In the genomic region with DNA sequence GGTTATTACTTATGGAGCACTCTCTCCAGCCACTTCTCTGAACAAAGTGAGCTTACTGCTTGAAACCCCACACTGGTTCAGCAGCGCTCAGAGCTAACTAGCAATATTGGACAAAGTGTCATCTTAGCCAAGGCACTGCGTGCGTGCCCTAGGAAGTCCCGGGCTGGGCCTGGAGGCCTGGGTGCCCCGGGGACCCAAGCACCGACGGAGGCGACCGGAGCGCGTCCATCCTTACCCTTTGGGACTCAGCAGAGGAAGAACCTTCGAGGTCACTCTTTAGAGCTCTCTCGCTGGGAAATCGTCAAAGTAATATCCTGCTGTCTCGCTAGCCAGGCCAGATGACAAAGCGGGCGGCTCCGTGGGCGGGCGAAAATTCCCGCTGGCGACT, we compare ENCODE assay signal across 8 mouse cellular contexts. TPM values are rescaled to one million over a fixed set of nuclear protein-coding genes. Genes with fewer than 3 reads are reported as not detected.
A peak's percentile ranks its signal among the peaks of the same experiment; 100 is the strongest.
DNase-seq lines count a peak whose midpoint lies in the region; ATAC-seq and TF ChIP-seq lines count a peak whose summit lies in the region.

No protein-coding gene starts in this region.

- WGBS in liver, adult 2 months = 1% methylated on average over 22 of the region's 22 CpGs
- under 1% methylated on average over 22 of the region's 22 CpGs for WGBS in bone marrow, adult 2 months
- 1% methylated on average over 22 of the region's 22 CpGs for WGBS in forebrain, embryonic 16.5 days
- under 1% methylated on average over 22 of the region's 22 CpGs for WGBS in liver, embryonic 16.5 days (ENCODE audit: insufficient replicate concordance)

- peak; percentile 41 for DNase-seq in liver, adult 2 months (ENCODE audit: extremely low read depth, low read depth, low spot score)
- no peak for DNase-seq in liver
- no peak for DNase-seq in right cerebral cortex, adult 18-20 months
- DNase-seq in right cerebral cortex, postnatal 25 days = no peak
- no peak for DNase-seq in gastrocnemius, postnatal 25 days

- TF ChIP-seq CTCF in liver, adult 2 months (IDR thresholded peaks at IDR 0.05; ENCODE audit: low read depth, low read length) = no peak
- TF ChIP-seq CTCF in bone marrow, adult 2 months (IDR thresholded peaks at IDR 0.05; ENCODE audit: control insufficient read depth, insufficient read depth, low read length) = no peak

- H3K27me3 ChIP-seq in liver, adult 2 months (ENCODE audit: control insufficient read depth, insufficient read depth, low read length) = no peaks in the 10 kb centered on the region
- H3K27me3 ChIP-seq in forebrain, embryonic 16.5 days (replicated peaks; ENCODE audit: control insufficient read depth, insufficient read depth, low read length) = no peaks in the 10 kb centered on the region
- no peaks in the 10 kb centered on the region for H3K27me3 ChIP-seq in liver, embryonic 16.5 days (ENCODE audit: control insufficient read depth, insufficient read depth, low read depth, low read length)

- H3K4me3 ChIP-seq in liver, adult 2 months (ENCODE audit: insufficient read depth, low read depth, low read length) = peak overlapping the region; percentile 95
- peak overlapping the region; percentile 80 for H3K4me3 ChIP-seq in bone marrow, adult 2 months (replicated peaks; ENCODE audit: control insufficient read depth, low read depth, low read length)
- H3K4me3 ChIP-seq in forebrain, embryonic 16.5 days (replicated peaks; ENCODE audit: low read length) = peak overlapping the region; percentile 65
- H3K4me3 ChIP-seq in liver, embryonic 16.5 days (ENCODE audit: low read depth, low read length) = peak overlapping the region; percentile 77

- peak overlapping the region; percentile 97 for H3K9ac ChIP-seq in liver, adult 2 months (ENCODE audit: low read depth, low read length)
- peak overlapping the region; percentile 71 for H3K9ac ChIP-seq in forebrain, embryonic 16.5 days (replicated peaks; ENCODE audit: low read depth, low read length)
- H3K9ac ChIP-seq in liver, embryonic 16.5 days (ENCODE audit: low read depth, low read length) = peak overlapping the region; percentile 82

- no peak for TF ChIP-seq POLR2A in liver, adult 2 months (IDR thresholded peaks at IDR 0.05; ENCODE audit: extremely low read depth, insufficient read depth, low read length)
- TF ChIP-seq POLR2A in bone marrow, adult 2 months (IDR thresholded peaks at IDR 0.05; ENCODE audit: borderline replicate concordance, control insufficient read depth, low read depth, low read length) = no peak

- H3K4me2 ChIP-seq in forebrain, embryonic 16.5 days (ENCODE audit: low read length) = peak overlapping the region; percentile 57
- H3K4me2 ChIP-seq in liver, embryonic 16.5 days (ENCODE audit: low read depth, low read length) = peak overlapping the region; percentile 84

- peak overlapping the region; percentile 98 for H3K27ac ChIP-seq in liver, adult 2 months (replicated peaks; ENCODE audit: insufficient read depth, low read depth, low read length)
- peak overlapping the region; percentile 44 for H3K27ac ChIP-seq in bone marrow, adult 2 months (ENCODE audit: control insufficient read depth, insufficient read depth, low read depth, low read length, poor library complexity)
- peak overlapping the region; percentile 84 for H3K27ac ChIP-seq in forebrain, embryonic 16.5 days (ENCODE audit: low read length)
- peak overlapping the region; percentile 81 for H3K27ac ChIP-seq in liver, embryonic 16.5 days (ENCODE audit: low read length)

- peaks cover 5% of the 10 kb centered on the region; the same call in 1 of the 2 replicates for H3K79me2 ChIP-seq in liver, adult 2 months (ENCODE audit: control insufficient read depth, insufficient read depth, low read length)

- peaks cover 3% of the 10 kb centered on the region; the same call in 1 of the 2 replicates for H3K9me3 ChIP-seq in forebrain, embryonic 16.5 days (ENCODE audit: control insufficient read depth, low read length)
- H3K9me3 ChIP-seq in liver, embryonic 16.5 days (replicated peaks; ENCODE audit: control insufficient read depth, low read length) = no peaks in the 10 kb centered on the region

- peaks cover 30% of the 10 kb centered on the region for H3K36me3 ChIP-seq in liver, adult 2 months (ENCODE audit: control insufficient read depth, insufficient read depth, low read length)
- peaks cover 4% of the 10 kb centered on the region; the same call in 1 of the 2 replicates for H3K36me3 ChIP-seq in forebrain, embryonic 16.5 days (ENCODE audit: control insufficient read depth, insufficient read depth)
- H3K36me3 ChIP-seq in liver, embryonic 16.5 days (ENCODE audit: control insufficient read depth, insufficient read depth) = 0 out of 2 replicates have a peak, but pooled peaks cover 4% of the 10 kb centered on the region

- peaks cover 20% of the 10 kb centered on the region for H3K4me1 ChIP-seq in liver, adult 2 months (ENCODE audit: control insufficient read depth, insufficient read depth, low read length)
- H3K4me1 ChIP-seq in bone marrow, adult 2 months (ENCODE audit: control insufficient read depth, insufficient read depth, low read length) = no peaks in the 10 kb centered on the region
- peaks cover 18% of the 10 kb centered on the region for H3K4me1 ChIP-seq in forebrain, embryonic 16.5 days (replicated peaks; ENCODE audit: control insufficient read depth, insufficient read depth, low read length)
- peaks cover 23% of the 10 kb centered on the region for H3K4me1 ChIP-seq in liver, embryonic 16.5 days (ENCODE audit: control insufficient read depth, low read depth, low read length)

- peak; percentile 60 for ATAC-seq in forebrain, embryonic 16.5 days
- peak; percentile 58 for ATAC-seq in liver, embryonic 16.5 days (ENCODE audit: low read depth)

RNA-seq across cellular contexts. Expression of a gene that starts 30.0 kb away (rescaled TPM):
- total RNA-seq in liver, adult 2 months (2014; rRNA removed) = 2.1 and 7.0 TPM in 2 replicates
- 2.2 and 4.6 TPM in 2 replicates for polyA plus RNA-seq in liver, adult 2 months (2012; rRNA removed)
- polyA plus RNA-seq in bone marrow, adult 2 months (2011; ENCODE audit: insufficient read depth, insufficient read length, low replicate concordance, missing spikeins) = not detected in 2 replicates
- polyA plus RNA-seq in forebrain, embryonic 16.5 days (2015; fragmentation: Nextera tagmentation; extraction: Ambion mirVana) = 0.42 TPM in 1 of 2 replicates, not detected in the other
- polyA plus RNA-seq in liver, embryonic 16.5 days (2015; fragmentation: Nextera tagmentation; extraction: Ambion mirVana) = 0.06 and 0.09 TPM in 2 replicates
- total RNA-seq in gastrocnemius, postnatal 25 days (2021) = under 1 TPM; 0.75 to 0.90 TPM

RNA-seq across cellular contexts. Expression of a gene that starts 33.3 kb away (rescaled TPM):
- total RNA-seq in liver, adult 2 months (2014; rRNA removed) = 253 and 359 TPM in 2 replicates
- 125 and 130 TPM in 2 replicates for polyA plus RNA-seq in liver, adult 2 months (2012; rRNA removed)
- 24.4 and 26.8 TPM in 2 replicates for polyA plus RNA-seq in bone marrow, adult 2 months (2011; ENCODE audit: insufficient read depth, insufficient read length, low replicate concordance, missing spikeins)
- 112 and 126 TPM in 2 replicates for polyA plus RNA-seq in forebrain, embryonic 16.5 days (2015; fragmentation: Nextera tagmentation; extraction: Ambion mirVana)
- 46.4 and 48.7 TPM in 2 replicates for polyA plus RNA-seq in liver, embryonic 16.5 days (2015; fragmentation: Nextera tagmentation; extraction: Ambion mirVana)
- total RNA-seq in gastrocnemius, postnatal 25 days (2021) = 10 to 100 TPM; 89.0 to 91.1 TPM

Comparison
In these comparisons a context has a peak if more than half of its experiments do, and no peak if none do; other contexts are left out.
1. H3K27ac ChIP-seq: peak in every context shown above with its lines; median percentile 98 in liver, adult 2 months; 84 in forebrain, embryonic 16.5 days; 81 in liver, embryonic 16.5 days; 44 in bone marrow, adult 2 months.